19 mouse cellular contexts compared by ENCODE assay signal in the genomic region with DNA sequence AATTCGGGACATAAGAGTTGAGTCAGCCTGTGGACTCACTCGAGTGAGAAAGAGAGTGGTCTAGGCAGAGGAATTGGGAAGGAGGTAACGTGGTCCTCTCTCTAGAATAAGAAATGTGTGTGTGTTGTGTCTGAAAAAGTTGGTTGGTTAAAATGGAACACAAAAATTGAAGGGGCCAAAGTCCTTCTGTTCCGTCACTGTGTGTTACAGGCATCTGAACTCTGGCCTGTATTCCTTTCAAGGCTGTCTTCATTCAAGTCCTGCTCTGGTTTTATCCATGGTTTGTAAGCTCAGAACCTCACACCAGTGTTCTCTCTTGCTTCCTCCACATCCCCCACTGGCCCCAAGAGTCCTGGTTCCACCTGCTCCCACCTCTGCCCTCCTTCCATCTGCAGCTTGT.
"Had no signal": no experiment of that assay in that cellular context is flagged by ENCODE, and none has a peak within 500 bp of the region (broad histone marks: within the 10 kb centered on the region; RNA-seq: fewer than 3 reads in every experiment).

No protein-coding gene starts in this region.

- H3K9ac ChIP-seq: liver, embryonic 12.5 days; liver, embryonic 15.5 days; lung, embryonic 15.5 days; midbrain, embryonic 13.5 days; neural tube, embryonic 13.5 days had no signal

- ATAC-seq: intestine, postnatal 0 days; liver, embryonic 12.5 days; midbrain, embryonic 13.5 days; midbrain, embryonic 16.5 days had no signal

- H3K9me3 ChIP-seq: liver, embryonic 12.5 days; liver, embryonic 15.5 days; lung, embryonic 15.5 days; megakaryocyte, embryonic 14.5 days; midbrain, embryonic 10.5 days; midbrain, embryonic 13.5 days; neural tube, embryonic 13.5 days had no signal

- H3K4me3 ChIP-seq: left cerebral cortex, adult 2 months; liver, embryonic 12.5 days; liver, embryonic 15.5 days; lung, embryonic 15.5 days; megakaryocyte, embryonic 14.5 days; midbrain, embryonic 10.5 days; midbrain, embryonic 13.5 days; myocyte; neural tube, embryonic 13.5 days had no signal

- H3K36me3 ChIP-seq: liver, embryonic 12.5 days; liver, embryonic 15.5 days; lung, embryonic 15.5 days; midbrain, embryonic 10.5 days; midbrain, embryonic 13.5 days; neural tube, embryonic 13.5 days had no signal

- H3K27ac ChIP-seq: left cerebral cortex, adult 2 months; liver, embryonic 12.5 days; liver, embryonic 15.5 days; lung, embryonic 15.5 days; midbrain, embryonic 10.5 days; midbrain, embryonic 13.5 days; neural tube, embryonic 13.5 days; stomach, postnatal 0 days had no signal

- DNase-seq: layer of hippocampus, postnatal 36 days; lung, adult 18-20 months; lung, postnatal 10 days; lung, postnatal 36 days; right cerebral cortex, postnatal 4 days; thymus, adult 2 months; thymus, postnatal 25 days had no signal

- H3K4me1 ChIP-seq: liver, embryonic 12.5 days; liver, embryonic 15.5 days; midbrain, embryonic 10.5 days; midbrain, embryonic 13.5 days; neural tube, embryonic 13.5 days had no signal

- H3K27me3 ChIP-seq: liver, embryonic 12.5 days; liver, embryonic 15.5 days; lung, embryonic 15.5 days; megakaryocyte, embryonic 14.5 days; midbrain, embryonic 13.5 days; neural tube, embryonic 13.5 days had no signal

- H3K4me2 ChIP-seq: liver, embryonic 12.5 days; liver, embryonic 15.5 days; lung, embryonic 15.5 days; midbrain, embryonic 13.5 days; neural tube, embryonic 13.5 days had no signal
